Mouse (Mus musculus): Measurements from ENCODE around the gene Edf1. TPM values are rescaled to one million over a fixed set of nuclear protein-coding genes. Genes with fewer than 3 reads are reported as not detected.

Gene Edf1
- polyA plus RNA-seq, 1 experiment from 2014 or later = 366 TPM

GRCm38 (mm10) chr2:25585601-25586000, 28.0 kb downstream of the Edf1 start:
- ATAC-seq (ENCODE audit: low FRiP score) (no peak), DNase-seq (ENCODE audit: low spot score) (no peak)
- Histone ChIP-seq H3K4me3 (replicated peaks; ENCODE audit: low read length) (no peak overlapping the region), H3K9ac (no peak overlapping the region), H3K27me3 (ENCODE audit: control insufficient read depth, insufficient read depth, low read length) (peaks cover 4% of the 10 kb centered on the region), H3K27ac (no peak overlapping the region), H3K4me2 (replicated peaks) (no peak overlapping the region), H3K9me3 (ENCODE audit: control insufficient read depth, low read length) (no peaks in the 10 kb centered on the region), H3K36me3 (replicated peaks; ENCODE audit: control insufficient read depth, insufficient read depth) (peaks cover 69% of the 10 kb centered on the region), H3K4me1 (replicated peaks; ENCODE audit: control insufficient read depth, insufficient read depth, low read length) (peaks cover 19% of the 10 kb centered on the region)
- WGBS = 87% methylated on average over 3 of the region's 3 CpGs

- no peak for DNase-seq (ENCODE audit: low spot score)
- Histone ChIP-seq H3K27me3 (ENCODE audit: control insufficient read depth, insufficient read depth, low read length) (no peaks in the 10 kb centered on the region), H3K27ac (no peak overlapping the region), H3K4me2 (replicated peaks) (no peak overlapping the region), H3K9me3 (ENCODE audit: control insufficient read depth, low read length) (no peaks in the 10 kb centered on the region), H3K9ac (no peak overlapping the region), H3K36me3 (replicated peaks; ENCODE audit: control insufficient read depth, insufficient read depth) (peaks cover 86% of the 10 kb centered on the region), H3K4me1 (replicated peaks; ENCODE audit: control insufficient read depth, insufficient read depth, low read length) (peaks cover 9% of the 10 kb centered on the region), H3K4me3 (replicated peaks; ENCODE audit: low read length) (no peak overlapping the region)
- WGBS = 96% methylated on average over 8 of the region's 8 CpGs
- ATAC-seq (ENCODE audit: low FRiP score) = no peak
These were observed 29.6 kb downstream of the Edf1 start for GRCm38 (mm10) chr2:25587290-25587689.

DNA sequence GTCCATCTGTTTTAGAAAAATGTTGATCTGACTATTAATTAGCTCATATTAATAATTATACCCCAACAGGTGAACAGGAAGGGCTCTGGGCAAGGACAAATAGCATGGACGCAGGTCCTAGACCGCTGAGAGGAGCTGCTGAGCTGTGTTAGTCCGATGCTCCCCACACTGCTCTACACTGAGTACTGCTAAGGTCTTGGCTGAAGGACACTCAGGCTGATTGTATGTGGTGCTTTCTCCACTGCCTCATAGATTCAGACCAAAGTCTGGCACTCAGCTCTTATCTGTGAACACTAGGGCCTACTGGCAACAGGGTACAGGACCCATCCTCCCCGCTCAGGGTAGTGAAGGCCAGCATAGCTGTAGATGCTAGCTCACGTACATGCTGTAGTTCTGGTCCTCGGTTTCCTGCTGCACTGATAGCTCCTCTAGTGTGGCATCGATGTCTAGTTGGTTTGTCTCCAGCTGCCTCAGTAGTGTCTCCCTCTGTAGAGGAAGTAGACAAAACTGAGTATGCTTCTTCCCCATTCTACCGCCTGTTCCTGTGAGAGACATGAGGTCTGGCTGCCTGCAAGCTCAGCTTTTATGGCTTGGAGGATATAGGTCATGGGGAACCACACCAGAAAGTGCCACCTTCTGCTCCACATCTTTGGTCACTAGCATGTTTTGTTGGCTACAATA, 30.7 kb downstream of the Edf1 start:
- H3K9ac ChIP-seq = no peak overlapping the region
- H3K36me3 ChIP-seq (replicated peaks; ENCODE audit: control insufficient read depth, insufficient read depth) = peaks cover 89% of the 10 kb centered on the region
- H3K27ac ChIP-seq = no peak overlapping the region
- H3K4me1 ChIP-seq (replicated peaks; ENCODE audit: control insufficient read depth, insufficient read depth, low read length) = no peaks in the 10 kb centered on the region
- no peaks in the 10 kb centered on the region for H3K9me3 ChIP-seq (ENCODE audit: control insufficient read depth, low read length)
- H3K4me2 ChIP-seq (replicated peaks) = no peak overlapping the region
- DNase-seq (ENCODE audit: low spot score) = no peak
- ATAC-seq (ENCODE audit: low FRiP score) = no peak
- H3K4me3 ChIP-seq (replicated peaks; ENCODE audit: low read length) = no peak overlapping the region
- H3K27me3 ChIP-seq (ENCODE audit: control insufficient read depth, insufficient read depth, low read length) = no peaks in the 10 kb centered on the region
- 95% methylated on average over 8 of the region's 8 CpGs for WGBS

DNA sequence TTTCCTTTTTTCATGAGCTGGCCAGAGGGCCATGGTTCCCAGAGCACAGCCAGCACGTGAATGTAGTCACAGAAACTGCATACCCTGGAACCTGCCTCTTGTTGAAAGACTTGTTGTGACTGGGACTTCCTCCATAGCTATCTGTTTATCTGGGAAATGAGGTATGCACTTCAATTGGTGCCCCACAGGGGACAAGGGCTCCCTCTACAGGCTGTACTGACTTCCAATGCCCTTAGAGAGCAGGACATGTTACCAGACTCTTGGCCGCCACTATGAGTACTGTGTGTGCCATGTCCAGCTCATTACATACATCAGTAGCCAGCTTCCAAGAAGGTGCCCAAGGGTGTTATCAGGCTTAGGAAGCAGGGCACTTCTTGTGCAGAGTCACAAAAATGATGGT, 34.2 kb downstream of the Edf1 start:
- Histone ChIP-seq H3K4me2 (replicated peaks) (no peak overlapping the region), H3K27ac (no peak overlapping the region), H3K36me3 (replicated peaks; ENCODE audit: control insufficient read depth, insufficient read depth) (peaks cover 92% of the 10 kb centered on the region), H3K9me3 (ENCODE audit: control insufficient read depth, low read length) (no peaks in the 10 kb centered on the region), H3K9ac (no peak overlapping the region), H3K4me1 (replicated peaks; ENCODE audit: control insufficient read depth, insufficient read depth, low read length) (no peaks in the 10 kb centered on the region), H3K27me3 (ENCODE audit: control insufficient read depth, insufficient read depth, low read length) (no peaks in the 10 kb centered on the region), H3K4me3 (replicated peaks; ENCODE audit: low read length) (no peak overlapping the region)
- WGBS = 97% methylated on average over 2 of the region's 2 CpGs
- DNase-seq (ENCODE audit: low spot score) (no peak), ATAC-seq (ENCODE audit: low FRiP score) (no peak)

DNA sequence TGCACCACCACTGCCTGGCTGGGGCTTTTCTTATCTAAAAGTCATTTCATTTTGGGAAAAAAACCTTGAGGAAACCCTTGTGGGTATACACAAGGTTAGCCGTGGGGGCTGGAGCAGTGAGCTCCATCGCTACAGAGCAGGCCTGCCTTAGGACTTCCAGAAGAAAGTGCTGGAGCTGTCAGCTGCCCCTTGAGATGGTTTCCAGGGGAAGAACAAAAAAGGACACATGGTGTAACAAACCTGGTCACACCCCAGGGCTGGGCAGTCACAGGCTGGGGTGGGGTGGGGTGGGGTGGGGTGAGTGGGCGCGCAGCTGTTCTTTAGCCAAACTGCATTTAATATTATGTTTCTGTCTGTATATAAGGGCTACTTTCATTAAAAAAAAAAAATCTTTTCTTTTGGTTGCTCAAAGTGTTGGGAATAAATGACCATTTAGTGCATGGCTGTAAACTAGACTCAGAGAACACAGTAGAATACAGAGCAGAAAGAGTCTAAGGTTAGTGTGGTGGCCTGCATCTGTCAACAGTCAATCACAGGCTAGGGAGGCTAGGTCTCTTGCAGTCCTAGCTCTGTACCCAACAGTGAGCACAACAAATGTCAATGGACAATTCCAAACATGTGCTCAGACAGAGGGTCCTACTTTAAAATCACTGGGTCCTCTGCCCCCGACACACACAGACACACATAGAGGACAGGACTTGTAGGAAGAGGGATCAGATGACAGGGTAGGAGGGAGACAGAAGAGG, 39.3 kb downstream of the Edf1 start:
- Histone ChIP-seq H3K9ac (no peak overlapping the region), H3K4me2 (replicated peaks) (no peak overlapping the region), H3K27ac (no peak overlapping the region), H3K27me3 (ENCODE audit: control insufficient read depth, insufficient read depth, low read length) (no peaks in the 10 kb centered on the region), H3K9me3 (ENCODE audit: control insufficient read depth, low read length) (no peaks in the 10 kb centered on the region), H3K4me3 (replicated peaks; ENCODE audit: low read length) (no peak overlapping the region), H3K36me3 (replicated peaks; ENCODE audit: control insufficient read depth, insufficient read depth) (peaks cover 98% of the 10 kb centered on the region), H3K4me1 (replicated peaks; ENCODE audit: control insufficient read depth, insufficient read depth, low read length) (no peaks in the 10 kb centered on the region)
- no peak for ATAC-seq (ENCODE audit: low FRiP score)
- WGBS = 96% methylated on average over 5 of the region's 5 CpGs
- no peak for DNase-seq (ENCODE audit: low spot score)

- peaks cover 91% of the 10 kb centered on the region for H3K36me3 ChIP-seq (replicated peaks; ENCODE audit: control insufficient read depth, insufficient read depth)
- DNase-seq (ENCODE audit: low spot score) (no peak), ATAC-seq (ENCODE audit: low FRiP score) (no peak)
- H3K4me2 ChIP-seq (replicated peaks) = no peak overlapping the region
- H3K4me3 ChIP-seq (replicated peaks; ENCODE audit: low read length) = no peak overlapping the region
- H3K27me3 ChIP-seq (ENCODE audit: control insufficient read depth, insufficient read depth, low read length) = no peaks in the 10 kb centered on the region
- no peak overlapping the region for H3K9ac ChIP-seq
- WGBS = 96% methylated on average over 1 of the region's 1 CpGs
- H3K9me3 ChIP-seq (ENCODE audit: control insufficient read depth, low read length) = no peaks in the 10 kb centered on the region
- no peaks in the 10 kb centered on the region for H3K4me1 ChIP-seq (replicated peaks; ENCODE audit: control insufficient read depth, insufficient read depth, low read length)
- H3K27ac ChIP-seq = no peak overlapping the region
These were observed 41.1 kb downstream of the Edf1 start for GRCm38 (mm10) chr2:25598749-25599148.

GRCm38 (mm10) chr2:25600037-25600436, 42.4 kb downstream of the Edf1 start:
- WGBS = 96% methylated on average over 2 of the region's 2 CpGs
- no peak overlapping the region for H3K4me3 ChIP-seq (replicated peaks; ENCODE audit: low read length)
- H3K27me3 ChIP-seq (ENCODE audit: control insufficient read depth, insufficient read depth, low read length) = no peaks in the 10 kb centered on the region
- H3K4me1 ChIP-seq (replicated peaks; ENCODE audit: control insufficient read depth, insufficient read depth, low read length) = no peaks in the 10 kb centered on the region
- no peak overlapping the region for H3K27ac ChIP-seq
- H3K9me3 ChIP-seq (ENCODE audit: control insufficient read depth, low read length) = no peaks in the 10 kb centered on the region
- no peak for ATAC-seq (ENCODE audit: low FRiP score)
- peaks cover 80% of the 10 kb centered on the region for H3K36me3 ChIP-seq (replicated peaks; ENCODE audit: control insufficient read depth, insufficient read depth)
- H3K9ac ChIP-seq = no peak overlapping the region
- DNase-seq (ENCODE audit: low spot score) = no peak
- no peak overlapping the region for H3K4me2 ChIP-seq (replicated peaks)

- no peak overlapping the region for H3K4me2 ChIP-seq (replicated peaks)
- DNase-seq (ENCODE audit: low spot score) (no peak), ATAC-seq (ENCODE audit: low FRiP score) (no peak)
- H3K9me3 ChIP-seq (ENCODE audit: control insufficient read depth, low read length) = no peaks in the 10 kb centered on the region
- H3K9ac ChIP-seq = no peak overlapping the region
- H3K27ac ChIP-seq = no peak overlapping the region
- peaks cover 12% of the 10 kb centered on the region for H3K4me1 ChIP-seq (replicated peaks; ENCODE audit: control insufficient read depth, insufficient read depth, low read length)
- H3K4me3 ChIP-seq (replicated peaks; ENCODE audit: low read length) = no peak overlapping the region
- H3K36me3 ChIP-seq (replicated peaks; ENCODE audit: control insufficient read depth, insufficient read depth) = peaks cover 55% of the 10 kb centered on the region
- no peaks in the 10 kb centered on the region for H3K27me3 ChIP-seq (ENCODE audit: control insufficient read depth, insufficient read depth, low read length)
- WGBS = 96% methylated on average over 5 of the region's 5 CpGs
These were observed 44.9 kb downstream of the Edf1 start for GRCm38 (mm10) chr2:25602526-25602925.

DNA sequence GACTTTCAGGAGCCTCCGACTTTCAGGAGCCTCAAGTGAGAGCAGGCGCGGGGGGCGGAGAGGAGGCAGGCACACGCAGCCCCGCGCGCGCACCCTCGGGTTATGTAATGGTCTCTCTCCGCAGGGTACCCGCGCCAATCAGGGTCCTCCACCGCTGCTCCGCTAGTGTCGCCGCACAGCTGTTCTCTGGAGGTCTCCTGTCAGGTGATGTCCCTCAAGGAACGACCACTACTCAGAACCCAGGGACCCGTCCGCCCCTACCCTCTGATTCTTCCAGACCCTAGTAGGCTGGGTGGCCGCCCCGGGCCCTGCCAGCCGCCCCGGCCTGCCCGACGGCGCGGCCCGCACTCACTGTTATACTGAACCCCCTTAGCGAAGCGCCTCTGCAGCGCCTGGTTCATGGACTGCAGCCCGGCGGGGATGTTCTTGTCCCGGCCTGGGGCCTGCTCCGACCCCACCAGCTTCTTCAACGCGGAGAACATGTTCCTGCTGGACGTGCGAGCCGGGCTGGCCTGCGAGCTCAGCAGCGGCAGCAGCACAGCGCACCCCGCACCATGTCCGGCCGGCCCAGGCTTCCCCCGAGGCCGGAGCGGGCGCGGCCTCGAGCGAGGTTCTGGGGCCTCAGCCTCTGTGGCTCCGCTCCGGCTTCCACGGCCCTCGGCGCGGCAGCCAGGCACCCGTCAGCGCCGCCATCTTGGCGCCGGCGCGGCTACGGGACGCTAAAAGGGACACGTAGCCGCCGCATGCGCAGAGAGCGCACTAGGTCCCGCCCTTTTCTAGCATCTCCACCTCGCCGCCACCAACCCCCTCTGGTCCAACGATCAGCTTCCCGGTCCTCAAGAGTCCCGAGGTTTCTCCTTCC, 50.3 kb downstream of the Edf1 start, which contains the start of gene Rabl6:
Gene Rabl6 (minus strand): TSS at position 761 of the 862 bp plus-strand sequence.
- Histone ChIP-seq H3K36me3 (replicated peaks; ENCODE audit: control insufficient read depth, insufficient read depth) (0 out of 2 replicates have a peak, but pooled peaks cover 1% of the 10 kb centered on the region), H3K4me3 (replicated peaks; ENCODE audit: low read length) (peak within 1 kb of the TSS; percentile 83), H3K9me3 (ENCODE audit: control insufficient read depth, low read length) (no peaks in the 10 kb centered on the region), H3K4me2 (replicated peaks) (peak within 1 kb of the TSS; percentile 63), H3K4me1 (replicated peaks; ENCODE audit: control insufficient read depth, insufficient read depth, low read length) (peaks cover 13% of the 10 kb centered on the region), H3K9ac (peak within 1 kb of the TSS; percentile 92), H3K27ac (peak within 1 kb of the TSS; percentile 91), H3K27me3 (ENCODE audit: control insufficient read depth, insufficient read depth, low read length) (no peaks in the 10 kb centered on the region)
- DNase-seq (ENCODE audit: low spot score) (peak; percentile 92), ATAC-seq (ENCODE audit: low FRiP score) (peak; percentile 93)
- WGBS = under 1% methylated on average over 79 of the region's 80 CpGs

Measured in hindbrain, embryonic 14.5 days (tissue).